Mouse (Mus musculus) R1 (cell line): ENCODE measurements at regions not wholly inside any gene's neighbourhood (a gene's known extent, or its start where the extent isn't known, plus 50 kb on each side); places are given as distances from the start of the nearest gene placed in this dataset.

ENCODE experiments used
- DNase-seq: peaks from one replicate; pipeline ENCODE4 v3.0.0-alpha.2; 2018; ENCODE audit warnings: low read depth, low spot score

DNA sequence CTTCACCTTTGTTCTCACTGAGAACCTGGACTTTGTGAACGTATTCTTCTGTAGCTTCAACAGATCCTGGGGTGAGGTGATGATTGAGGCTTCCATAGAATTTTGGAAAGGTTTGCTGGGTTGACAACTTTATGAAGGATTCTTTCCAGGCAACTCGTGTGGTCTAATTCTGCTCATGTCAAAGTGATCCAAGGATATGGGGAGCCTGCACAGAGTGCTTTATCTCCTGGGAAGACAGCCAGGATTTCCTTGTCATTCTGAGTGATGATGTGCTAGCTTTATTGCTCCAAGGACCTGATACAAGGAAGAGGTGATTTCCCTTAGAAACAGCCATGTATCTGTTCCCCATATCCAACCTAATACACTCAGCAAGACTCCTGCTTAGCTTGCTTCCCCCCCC, 63.0 kb upstream of the Kif16b start:
- no peak for DNase-seq

GRCm38 (mm10) chr2:142967250-142967649, 65.9 kb upstream of the Kif16b start:
- DNase-seq: peak; percentile 61

GRCm38 (mm10) chr2:142980771-142981170, 79.4 kb upstream of the Kif16b start:
- no peak for DNase-seq

DNA sequence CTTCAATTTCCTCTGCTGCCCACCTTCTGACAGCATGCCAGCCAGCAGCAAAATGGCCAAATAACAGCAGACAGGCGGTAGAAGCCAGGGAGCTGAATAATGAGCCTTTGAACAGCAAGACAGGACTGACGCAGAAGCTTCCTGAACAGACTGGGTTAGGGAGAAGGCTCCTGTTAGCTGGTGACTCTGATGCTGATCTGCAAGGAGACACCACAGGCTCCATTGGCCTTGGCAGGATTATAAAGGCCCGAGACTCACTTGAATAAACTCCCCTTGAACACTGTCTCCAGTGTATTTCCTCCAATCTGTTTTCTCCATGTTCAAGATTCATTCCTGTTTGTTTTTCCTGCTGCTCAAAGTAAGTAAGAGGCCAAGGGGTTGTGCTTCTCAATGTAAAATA, 74.1 kb upstream of the Snrpb2 start:
- DNase-seq: no peak

DNA sequence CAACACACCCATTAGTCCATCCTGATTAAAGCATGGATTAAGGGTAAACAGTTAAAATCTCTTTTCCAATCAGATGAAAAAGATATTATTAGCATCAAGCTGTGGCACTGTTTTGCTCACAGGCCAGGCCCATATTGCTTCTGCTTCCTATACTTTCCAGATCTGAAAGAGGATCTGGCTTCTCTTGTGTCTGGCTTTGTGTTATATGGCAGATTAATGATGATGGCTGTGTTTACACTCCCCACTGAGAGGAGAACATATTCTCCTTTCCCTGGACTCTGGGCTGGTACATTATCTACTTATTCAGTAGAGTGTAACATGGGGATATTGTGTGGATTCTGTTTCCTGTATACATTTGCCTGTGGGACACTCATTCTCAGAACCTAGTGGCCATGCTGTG, 66.8 kb upstream of the Snrpb2 start:
- no peak for DNase-seq

GRCm38 (mm10) chr2:143002874-143003273, 60.0 kb upstream of the Snrpb2 start:
- DNase-seq: no peak

DNA sequence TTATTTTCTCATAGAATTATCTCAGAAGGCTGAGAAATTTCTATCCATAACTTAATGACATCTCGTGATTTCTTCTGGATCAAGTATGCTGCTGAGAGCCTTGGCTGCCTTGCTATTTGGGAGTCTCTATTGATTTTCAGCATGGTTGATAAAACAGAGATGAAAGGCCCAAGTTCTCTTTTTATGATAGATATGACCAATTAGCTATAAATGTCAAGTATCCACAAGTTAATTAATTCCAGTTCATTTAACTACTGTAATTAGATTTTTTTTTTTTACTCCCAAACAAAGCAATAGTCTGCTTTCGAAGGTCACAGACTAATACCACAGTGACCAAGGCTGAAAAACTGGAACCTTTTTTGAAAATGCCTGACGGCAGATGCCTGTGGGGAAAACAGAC, 59.5 kb upstream of the Snrpb2 start:
- no peak for DNase-seq

DNA sequence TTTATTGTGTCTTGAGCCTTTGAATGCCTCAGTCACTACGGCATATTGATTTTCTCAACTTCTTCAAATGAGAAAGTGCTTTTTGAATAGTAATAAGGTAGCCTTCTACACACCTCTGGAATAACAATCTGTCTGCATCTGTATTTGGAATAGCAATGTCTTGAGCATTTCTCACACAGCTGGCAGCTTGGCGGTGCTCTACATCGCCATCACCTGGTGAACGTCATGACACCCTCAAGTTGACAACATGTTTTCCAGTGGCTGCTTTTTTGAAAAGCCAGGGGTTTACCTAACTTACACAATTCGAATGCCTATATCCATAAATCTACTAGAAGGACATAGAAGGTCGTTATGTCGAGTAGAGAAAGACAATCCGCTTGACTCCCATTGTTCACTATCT, 51.5 kb upstream of the Snrpb2 start:
- DNase-seq: peak; percentile 14
